Mouse (Mus musculus): ENCODE results near the gene Eps15. TPM values are rescaled to one million over a fixed set of nuclear protein-coding genes. Genes with fewer than 3 reads are reported as not detected.
A peak's percentile ranks its signal among the peaks of the same experiment; 100 is the strongest.

Eps15 gene
- polyA plus RNA-seq, 1 experiment from 2014 or later = 77.5 TPM

- no peak overlapping the region for H3K9ac ChIP-seq (replicated peaks; ENCODE audit: low read length)
- H3K4me2 ChIP-seq (ENCODE audit: low read length) = no peak overlapping the region
- no peak overlapping the region for H3K4me3 ChIP-seq (replicated peaks; ENCODE audit: low read depth, low read length)
- no peaks in the 10 kb centered on the region for H3K4me1 ChIP-seq (ENCODE audit: control insufficient read depth, insufficient read depth, low read length)
- H3K27me3 ChIP-seq (ENCODE audit: control insufficient read depth, insufficient read depth, low read length) = no peaks in the 10 kb centered on the region
- 77% methylated on average over 6 of the region's 6 CpGs for WGBS
- ATAC-seq (ENCODE audit: low FRiP score, low TSS enrichment) (no peak), DNase-seq (no peak)
- no peaks in the 10 kb centered on the region for H3K36me3 ChIP-seq (ENCODE audit: control insufficient read depth, insufficient read depth, low read length)
- H3K9me3 ChIP-seq (ENCODE audit: control insufficient read depth, low read length) = no peaks in the 10 kb centered on the region
- no peak overlapping the region for H3K27ac ChIP-seq (replicated peaks; ENCODE audit: low read depth, low read length)
Observed at GRCm38 (mm10) chr4:109262068-109262467, 18.0 kb upstream of the Eps15 start.

- Histone ChIP-seq H3K27ac (replicated peaks; ENCODE audit: low read depth, low read length) (no peak overlapping the region), H3K36me3 (ENCODE audit: control insufficient read depth, insufficient read depth, low read length) (no peaks in the 10 kb centered on the region), H3K9ac (replicated peaks; ENCODE audit: low read length) (no peak overlapping the region), H3K9me3 (ENCODE audit: control insufficient read depth, low read length) (no peaks in the 10 kb centered on the region), H3K4me1 (ENCODE audit: control insufficient read depth, insufficient read depth, low read length) (no peaks in the 10 kb centered on the region), H3K4me3 (replicated peaks; ENCODE audit: low read depth, low read length) (no peak overlapping the region), H3K27me3 (ENCODE audit: control insufficient read depth, insufficient read depth, low read length) (no peaks in the 10 kb centered on the region), H3K4me2 (ENCODE audit: low read length) (no peak overlapping the region)
- 86% methylated on average over 3 of the region's 3 CpGs for WGBS
- no peak for ATAC-seq (ENCODE audit: low FRiP score, low TSS enrichment)
- DNase-seq = no peak
Observed at GRCm38 (mm10) chr4:109266056-109266455, 14.0 kb upstream of the Eps15 start.

GRCm38 (mm10) chr4:109266744-109267143, 13.3 kb upstream of the Eps15 start:
- no peak overlapping the region for H3K4me2 ChIP-seq (ENCODE audit: low read length)
- 77% methylated on average over 2 of the region's 2 CpGs for WGBS
- ATAC-seq (ENCODE audit: low FRiP score, low TSS enrichment) = no peak
- H3K36me3 ChIP-seq (ENCODE audit: control insufficient read depth, insufficient read depth, low read length) = no peaks in the 10 kb centered on the region
- H3K9me3 ChIP-seq (ENCODE audit: control insufficient read depth, low read length) = no peaks in the 10 kb centered on the region
- no peak for DNase-seq
- H3K27me3 ChIP-seq (ENCODE audit: control insufficient read depth, insufficient read depth, low read length) = no peaks in the 10 kb centered on the region
- no peaks in the 10 kb centered on the region for H3K4me1 ChIP-seq (ENCODE audit: control insufficient read depth, insufficient read depth, low read length)
- H3K4me3 ChIP-seq (replicated peaks; ENCODE audit: low read depth, low read length) = no peak overlapping the region
- no peak overlapping the region for H3K27ac ChIP-seq (replicated peaks; ENCODE audit: low read depth, low read length)
- H3K9ac ChIP-seq (replicated peaks; ENCODE audit: low read length) = no peak overlapping the region

- no peak for DNase-seq
- Histone ChIP-seq H3K27me3 (ENCODE audit: control insufficient read depth, insufficient read depth, low read length) (no peaks in the 10 kb centered on the region), H3K9ac (replicated peaks; ENCODE audit: low read length) (no peak overlapping the region), H3K9me3 (ENCODE audit: control insufficient read depth, low read length) (no peaks in the 10 kb centered on the region), H3K4me1 (ENCODE audit: control insufficient read depth, insufficient read depth, low read length) (no peaks in the 10 kb centered on the region), H3K4me2 (ENCODE audit: low read length) (no peak overlapping the region), H3K4me3 (replicated peaks; ENCODE audit: low read depth, low read length) (no peak overlapping the region), H3K27ac (replicated peaks; ENCODE audit: low read depth, low read length) (no peak overlapping the region), H3K36me3 (ENCODE audit: control insufficient read depth, insufficient read depth, low read length) (no peaks in the 10 kb centered on the region)
- no peak for ATAC-seq (ENCODE audit: low FRiP score, low TSS enrichment)
- 90% methylated on average over 3 of the region's 3 CpGs for WGBS
Observed at GRCm38 (mm10) chr4:109267452-109267851, 12.6 kb upstream of the Eps15 start.

GRCm38 (mm10) chr4:109268903-109269302, 11.2 kb upstream of the Eps15 start:
- Histone ChIP-seq H3K36me3 (ENCODE audit: control insufficient read depth, insufficient read depth, low read length) (no peaks in the 10 kb centered on the region), H3K4me1 (ENCODE audit: control insufficient read depth, insufficient read depth, low read length) (no peaks in the 10 kb centered on the region), H3K27ac (replicated peaks; ENCODE audit: low read depth, low read length) (no peak overlapping the region), H3K4me3 (replicated peaks; ENCODE audit: low read depth, low read length) (no peak overlapping the region), H3K9me3 (ENCODE audit: control insufficient read depth, low read length) (no peaks in the 10 kb centered on the region), H3K4me2 (ENCODE audit: low read length) (no peak overlapping the region), H3K9ac (replicated peaks; ENCODE audit: low read length) (no peak overlapping the region), H3K27me3 (ENCODE audit: control insufficient read depth, insufficient read depth, low read length) (no peaks in the 10 kb centered on the region)
- DNase-seq = no peak
- 86% methylated on average over 3 of the region's 3 CpGs for WGBS
- ATAC-seq (ENCODE audit: low FRiP score, low TSS enrichment) = no peak

- ATAC-seq (ENCODE audit: low FRiP score, low TSS enrichment) (no peak), DNase-seq (no peak)
- no peak overlapping the region for H3K9ac ChIP-seq (replicated peaks; ENCODE audit: low read length)
- H3K27ac ChIP-seq (replicated peaks; ENCODE audit: low read depth, low read length) = no peak overlapping the region
- WGBS = 95% methylated on average over 4 of the region's 4 CpGs
- no peak overlapping the region for H3K4me2 ChIP-seq (ENCODE audit: low read length)
- no peak overlapping the region for H3K4me3 ChIP-seq (replicated peaks; ENCODE audit: low read depth, low read length)
- H3K36me3 ChIP-seq (ENCODE audit: control insufficient read depth, insufficient read depth, low read length) = no peaks in the 10 kb centered on the region
- H3K9me3 ChIP-seq (ENCODE audit: control insufficient read depth, low read length) = no peaks in the 10 kb centered on the region
- H3K4me1 ChIP-seq (ENCODE audit: control insufficient read depth, insufficient read depth, low read length) = no peaks in the 10 kb centered on the region
- H3K27me3 ChIP-seq (ENCODE audit: control insufficient read depth, insufficient read depth, low read length) = no peaks in the 10 kb centered on the region
Observed at GRCm38 (mm10) chr4:109271803-109272202, 8.3 kb upstream of the Eps15 start.

- no peaks in the 10 kb centered on the region for H3K27me3 ChIP-seq (ENCODE audit: control insufficient read depth, insufficient read depth, low read length)
- H3K4me1 ChIP-seq (ENCODE audit: control insufficient read depth, insufficient read depth, low read length) = no peaks in the 10 kb centered on the region
- H3K4me2 ChIP-seq (ENCODE audit: low read length) = no peak overlapping the region
- no peak overlapping the region for H3K27ac ChIP-seq (replicated peaks; ENCODE audit: low read depth, low read length)
- no peak for DNase-seq
- H3K36me3 ChIP-seq (ENCODE audit: control insufficient read depth, insufficient read depth, low read length) = no peaks in the 10 kb centered on the region
- H3K9ac ChIP-seq (replicated peaks; ENCODE audit: low read length) = no peak overlapping the region
- H3K4me3 ChIP-seq (replicated peaks; ENCODE audit: low read depth, low read length) = no peak overlapping the region
- 90% methylated on average over 2 of the region's 2 CpGs for WGBS
- no peak for ATAC-seq (ENCODE audit: low FRiP score, low TSS enrichment)
- no peaks in the 10 kb centered on the region for H3K9me3 ChIP-seq (ENCODE audit: control insufficient read depth, low read length)
Observed at GRCm38 (mm10) chr4:109273586-109274240, 6.4 kb upstream of the Eps15 start.

GRCm38 (mm10) chr4:109280459-109281160, 542 bp downstream of the Eps15 start:
- no peaks in the 10 kb centered on the region for H3K9me3 ChIP-seq (ENCODE audit: control insufficient read depth, low read length)
- peak overlapping the region; percentile 88 for H3K4me2 ChIP-seq (ENCODE audit: low read length)
- H3K4me3 ChIP-seq (replicated peaks; ENCODE audit: low read depth, low read length) = peak overlapping the region; percentile 81
- H3K36me3 ChIP-seq (ENCODE audit: control insufficient read depth, insufficient read depth, low read length) = no peaks in the 10 kb centered on the region
- peak overlapping the region; percentile 3; the same call in 1 of the 2 replicates for H3K27ac ChIP-seq (replicated peaks; ENCODE audit: low read depth, low read length)
- peak overlapping the region; percentile 63 for H3K9ac ChIP-seq (replicated peaks; ENCODE audit: low read length)
- H3K4me1 ChIP-seq (ENCODE audit: control insufficient read depth, insufficient read depth, low read length) = peaks cover 7% of the 10 kb centered on the region; the same call in 1 of the 2 replicates
- WGBS = under 1% methylated on average over 48 of the region's 85 CpGs
- peak; percentile 64 for DNase-seq
- 0 out of 2 replicates have a peak, but pooled peaks cover 7% of the 10 kb centered on the region for H3K27me3 ChIP-seq (ENCODE audit: control insufficient read depth, insufficient read depth, low read length)
- peak; percentile 86 for ATAC-seq (ENCODE audit: low FRiP score, low TSS enrichment)

GRCm38 (mm10) chr4:109281161-109281560, 1.1 kb downstream of the Eps15 start:
- Histone ChIP-seq H3K4me1 (ENCODE audit: control insufficient read depth, insufficient read depth, low read length) (peaks cover 7% of the 10 kb centered on the region; the same call in 1 of the 2 replicates), H3K36me3 (ENCODE audit: control insufficient read depth, insufficient read depth, low read length) (no peaks in the 10 kb centered on the region), H3K9ac (replicated peaks; ENCODE audit: low read length) (peak overlapping the region; percentile 63), H3K27ac (replicated peaks; ENCODE audit: low read depth, low read length) (no peak overlapping the region), H3K4me2 (ENCODE audit: low read length) (peak overlapping the region; percentile 88), H3K9me3 (ENCODE audit: control insufficient read depth, low read length) (no peaks in the 10 kb centered on the region), H3K4me3 (replicated peaks; ENCODE audit: low read depth, low read length) (peak overlapping the region; percentile 81), H3K27me3 (ENCODE audit: control insufficient read depth, insufficient read depth, low read length) (0 out of 2 replicates have a peak, but pooled peaks cover 7% of the 10 kb centered on the region)
- DNase-seq (no peak), ATAC-seq (ENCODE audit: low FRiP score, low TSS enrichment) (no peak)
- 9% methylated on average over 4 of the region's 4 CpGs for whole genome bisulfite sequencing

Data from midbrain, embryonic 14.5 days (tissue).